Mouse (Mus musculus): ENCODE measurements around the gene Nup98. TPM values are rescaled to one million over a fixed set of nuclear protein-coding genes. Genes with fewer than 3 reads are reported as not detected.

Nup98 gene
- total and polyA plus RNA-seq, 3 experiments, result 25.9 to 195 (median 45.2) TPM

GRCm38 (mm10) chr7:102253631-102254030, 43.7 kb upstream of the Nup98 start:
- Histone ChIP-seq H3K9ac (ENCODE audit: control insufficient read depth, low read depth, low read length, poor library complexity, severe bottlenecking) (peak overlapping the region; percentile 56), H3K27ac (ENCODE audit: control insufficient read depth, low read depth, low read length) (peak overlapping the region; percentile 59), H3K27me3 (ENCODE audit: control insufficient read depth in 1 of 2, insufficient read depth in 2 of 2, low read length in 2 of 2) (no peaks in the 10 kb centered on the region), H3K79me2 (ENCODE audit: control insufficient read depth, insufficient read depth, low read length, poor library complexity) (peaks cover 23% of the 10 kb centered on the region), H3K4me1 (ENCODE audit: control insufficient read depth in 1 of 2, insufficient read depth in 2 of 2, low read length in 2 of 2) (peaks cover 14 to 23% of the 10 kb centered on the region in 2 experiments), H3K4me3 (ENCODE audit: control insufficient read depth in 1 of 2, insufficient read depth in 1 of 2, low read depth in 2 of 2, low read length in 2 of 2) (peak overlapping the region; percentile 38 to 67), H3K9me3 (replicated peaks; ENCODE audit: insufficient read depth, low read length) (no peaks in the 10 kb centered on the region), H3K36me3 (ENCODE audit: control insufficient read depth in 1 of 2, insufficient read depth in 2 of 2, low read length in 2 of 2) (peaks cover 0 to 21% of the 10 kb centered on the region in 2 experiments; a peak in 2 of 4 replicates)
- peak; percentile 70 for DNase-seq (ENCODE audit: low read depth, low spot score)
- TF ChIP-seq SIN3A (IDR thresholded peaks at IDR 0.05; ENCODE audit: low read length) (peak; percentile 47; the same call in 1 of the 2 replicates), TAL1 (IDR thresholded peaks at IDR 0.05; ENCODE audit: low read length) (peak; percentile 60), GATA1 (IDR thresholded peaks at IDR 0.05; ENCODE audit: low read depth, low read length) (peak; percentile 80), ETS1 (IDR thresholded peaks at IDR 0.05; ENCODE audit: low read depth, low read length) (peak; percentile 79), EP300 (IDR thresholded peaks at IDR 0.05; ENCODE audit: low read depth in 1 of 2, low read length in 2 of 2) (peak; percentile 62 to 68), USF1 (IDR thresholded peaks at IDR 0.05; ENCODE audit: low read depth, low read length) (no peak), POLR2AphosphoS2 (IDR thresholded peaks at IDR 0.05; ENCODE audit: low read length) (no peak)

DNA sequence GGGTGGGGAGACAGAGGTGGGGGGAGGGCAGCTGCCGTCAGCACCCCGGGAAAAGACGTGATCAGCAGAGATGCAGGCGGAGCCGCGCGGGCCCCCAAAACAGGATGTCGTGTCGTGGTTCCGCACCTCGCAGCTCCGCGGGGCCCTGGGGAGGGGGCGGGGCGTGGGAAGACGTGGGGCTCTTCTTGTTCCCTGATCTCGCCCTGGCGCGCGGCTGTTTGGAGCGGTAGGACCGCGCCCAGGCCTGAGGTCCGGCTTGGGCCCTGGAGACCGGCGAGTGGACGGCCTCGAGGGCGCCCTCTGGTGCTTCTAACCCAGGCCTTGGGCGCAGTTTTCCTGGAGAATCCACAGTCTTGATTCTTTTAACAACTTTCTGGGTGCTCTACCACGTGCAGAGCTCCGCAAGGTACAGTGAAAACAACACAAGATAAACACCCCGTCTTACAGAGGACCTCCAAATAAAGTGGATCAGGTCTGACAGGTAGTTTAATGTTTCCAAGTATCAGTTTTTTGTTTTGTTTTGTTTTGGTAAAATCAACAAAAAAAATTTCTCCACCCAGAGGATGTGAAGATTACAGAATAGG, 40.7 kb upstream of the Nup98 start:
- Histone ChIP-seq H3K4me1 (ENCODE audit: control insufficient read depth in 1 of 2, insufficient read depth in 2 of 2, low read length in 2 of 2) (peaks cover 21 to 48% of the 10 kb centered on the region in 2 experiments), H3K36me3 (ENCODE audit: control insufficient read depth in 1 of 2, insufficient read depth in 2 of 2, low read length in 2 of 2) (peaks cover 0 to 44% of the 10 kb centered on the region in 2 experiments; a peak in 2 of 4 replicates), H3K79me2 (ENCODE audit: control insufficient read depth, insufficient read depth, low read length, poor library complexity) (peaks cover 52% of the 10 kb centered on the region), H3K9ac (ENCODE audit: control insufficient read depth, low read depth, low read length, poor library complexity, severe bottlenecking) (peak overlapping the region; percentile 95), H3K27me3 (ENCODE audit: control insufficient read depth in 1 of 2, insufficient read depth in 2 of 2, low read length in 2 of 2) (no peaks in the 10 kb centered on the region), H3K27ac (ENCODE audit: control insufficient read depth, low read depth, low read length) (peak overlapping the region; percentile 97), H3K4me3 (ENCODE audit: control insufficient read depth in 1 of 2, insufficient read depth in 1 of 2, low read depth in 2 of 2, low read length in 2 of 2) (peak overlapping the region; percentile 83 to 96), H3K9me3 (replicated peaks; ENCODE audit: insufficient read depth, low read length) (no peaks in the 10 kb centered on the region)
- peak; percentile 95 for DNase-seq (ENCODE audit: low read depth, low spot score)
- TF ChIP-seq POLR2AphosphoS5 (IDR thresholded peaks at IDR 0.05; ENCODE audit: borderline replicate concordance, low read depth, low read length) (no peak), MAFK (IDR thresholded peaks at IDR 0.05; ENCODE audit: borderline replicate concordance, low read depth, low read length) (no peak), TBP (IDR thresholded peaks at IDR 0.05; ENCODE audit: low read depth, low read length) (no peak), RAD21 (IDR thresholded peaks at IDR 0.05; ENCODE audit: low read depth, low read length) (peak; percentile 12), SIN3A (IDR thresholded peaks at IDR 0.05; ENCODE audit: low read length) (peak; percentile 77), BHLHE40 (IDR thresholded peaks at IDR 0.05; ENCODE audit: borderline replicate concordance, low read depth, low read length) (no peak), KAT2A (conservative IDR thresholded peaks at IDR 0.05; ENCODE audit: low read depth, low read length) (no peak), CHD1 (IDR thresholded peaks at IDR 0.05; ENCODE audit: low read depth, low read length) (no peak; the same call in 1 of the 2 replicates), E2F4 (IDR thresholded peaks at IDR 0.05; ENCODE audit: borderline replicate concordance, low read depth, low read length) (no peak), EP300 (IDR thresholded peaks at IDR 0.05; ENCODE audit: low read depth in 1 of 2, low read length in 2 of 2) (no peak), ELF1 (IDR thresholded peaks at IDR 0.05; ENCODE audit: low read depth, low read length) (no peak; the same call in 1 of the 2 replicates), ZKSCAN1 (IDR thresholded peaks at IDR 0.05; ENCODE audit: low read depth, low read length) (no peak), USF2 (IDR thresholded peaks at IDR 0.05; ENCODE audit: borderline replicate concordance in 1 of 2, insufficient read depth in 1 of 2, low read depth in 1 of 2, low read length in 2 of 2) (no peak), MXI1 (IDR thresholded peaks at IDR 0.05; ENCODE audit: low read depth, low read length) (peak; percentile 96), ZNF384 (IDR thresholded peaks at IDR 0.05; ENCODE audit: low read depth, low read length) (no peak), UBTF (IDR thresholded peaks at IDR 0.05; ENCODE audit: borderline replicate concordance, insufficient read depth, low read depth, low read length) (no peak), TCF12 (IDR thresholded peaks at IDR 0.05; ENCODE audit: low read depth, low read length) (no peak), POLR2A (IDR thresholded peaks at IDR 0.05; ENCODE audit: control insufficient read depth in 1 of 2, insufficient read depth in 1 of 2, low read depth in 1 of 2, low read length in 2 of 2, poor library complexity in 1 of 2) (peak; percentile 27 to 59; a peak in 3 of 4 replicates), NRF1 (IDR thresholded peaks at IDR 0.05; ENCODE audit: insufficient read depth, low read depth, low read length, poor library complexity, severe bottlenecking) (no peak), NELFE (IDR thresholded peaks at IDR 0.05; ENCODE audit: low read depth, low read length) (0 out of 2 replicates have a peak, but pooled peaks have one; percentile 4), CTCF (IDR thresholded peaks at IDR 0.05 in 2 of 3, conservative IDR thresholded peaks at IDR 0.05 in 1 of 3; ENCODE audit: control insufficient read depth in 1 of 3, insufficient read depth in 1 of 3, low read depth in 2 of 3, low read length in 3 of 3, poor library complexity in 1 of 3, severe bottlenecking in 1 of 3) (peak; percentile 42 to 75 (median 63); a peak in 5 of 6 replicates), TAL1 (IDR thresholded peaks at IDR 0.05; ENCODE audit: low read length) (no peak), HCFC1 (IDR thresholded peaks at IDR 0.05; ENCODE audit: low read depth, low read length) (no peak), GABPA (IDR thresholded peaks at IDR 0.05; ENCODE audit: low read depth, low read length) (no peak), GATA1 (IDR thresholded peaks at IDR 0.05; ENCODE audit: low read depth, low read length) (no peak), MYB (IDR thresholded peaks at IDR 0.05; ENCODE audit: low read depth, low read length) (no peak)

Measured in MEL (cell line).